Mouse (Mus musculus) forebrain, embryonic 10.5 days (tissue): ENCODE results near the gene Spice1. TPM values are rescaled to one million over a fixed set of nuclear protein-coding genes. Genes with fewer than 3 reads are reported as not detected.

Source experiments
- DNase-seq: peaks from one replicate; pipeline ENCODE4 v3.0.0-alpha.2; 2017; ENCODE audit warnings: low spot score; ENCODE audit errors: extremely low spot score
- H3K27ac ChIP-seq: fragments of 300-500 bp; sonication (generic); 2 replicates; pipeline ENCODE4 v1.5.1; 2016; ENCODE audit warnings: mild to moderate bottlenecking
- H3K27me3 ChIP-seq: fragments of 300-500 bp; sonication (generic); 2 replicates; pipeline ENCODE4 v1.6.1; 2016; ENCODE audit warnings: mild to moderate bottlenecking; ENCODE audit not compliant: poor library complexity, severe bottlenecking
- H3K36me3 ChIP-seq: fragments of 300-500 bp; sonication (generic); replicated peaks from 2 replicates; pipeline ENCODE4 v1.6.1; 2016; ENCODE audit warnings: mild to moderate bottlenecking, moderate library complexity
- H3K4me1 ChIP-seq: fragments of 300-500 bp; sonication (generic); 2 replicates; pipeline ENCODE4 v1.6.1; 2016
- H3K4me3 ChIP-seq: fragments of 300-500 bp; sonication (generic); 2 replicates; pipeline ENCODE4 v1.5.1; 2016; ENCODE audit warnings: mild to moderate bottlenecking, moderate library complexity
- H3K9me3 ChIP-seq: fragments of 300-500 bp; sonication (generic); 2 replicates; pipeline ENCODE4 v1.6.1; 2016; ENCODE audit warnings: mild to moderate bottlenecking, moderate library complexity
- WGBS: fragments of 180-500 bp; shearing (Covaris S2); methylation state at CpG from one replicate; pipeline ENCODE4 v1.1.7; 2016; 5-methylcytosine and 5-hydroxymethylcytosine counted together
- polyA plus RNA-seq: library from polyadenylated mRNA; unstranded; fragments of >200 nt; fragmentation: Nextera tagmentation; extraction: Ambion mirVana; gene quantifications from 2 replicates; pipeline ENCODE4 v1.2.1, GENCODE M21; 2016

Gene Spice1
- polyA plus RNA-seq, 1 experiment from 2014 or later: 32.4 TPM

- DNase-seq: no peak
- 97% methylated on average over 1 of the region's 1 CpGs for WGBS
- peaks cover 24% of the 10 kb centered on the region for H3K4me1 ChIP-seq
- no peaks in the 10 kb centered on the region for H3K27me3 ChIP-seq
- no peak overlapping the region for H3K4me3 ChIP-seq
- peaks cover 65% of the 10 kb centered on the region for H3K36me3 ChIP-seq
- H3K27ac ChIP-seq: no peak overlapping the region
- H3K9me3 ChIP-seq: no peaks in the 10 kb centered on the region; the same call in 1 of the 2 replicates
These were observed 37.3 kb downstream of the Spice1 start for GRCm38 (mm10) chr16:44384251-44384650.

- 50% methylated on average over 9 of the region's 9 CpGs for WGBS
- Histone ChIP-seq H3K27ac (no peak overlapping the region), H3K4me1 (peaks cover 16% of the 10 kb centered on the region), H3K36me3 (peaks cover 38% of the 10 kb centered on the region), H3K9me3 (no peaks in the 10 kb centered on the region; the same call in 1 of the 2 replicates), H3K27me3 (peaks cover 4% of the 10 kb centered on the region; the same call in 1 of the 2 replicates), H3K4me3 (no peak overlapping the region)
- peak; percentile 46 for DNase-seq
These were observed 45.1 kb downstream of the Spice1 start for GRCm38 (mm10) chr16:44391877-44392548.

- peaks cover 4% of the 10 kb centered on the region; the same call in 1 of the 2 replicates for H3K27me3 ChIP-seq
- H3K4me1 ChIP-seq: peaks cover 16% of the 10 kb centered on the region
- peaks cover 12% of the 10 kb centered on the region for H3K36me3 ChIP-seq
- 2% methylated on average over 17 of the region's 17 CpGs for WGBS
- DNase-seq: peak; percentile 92
- peak within 1 kb of the TSS; percentile 49 for H3K4me3 ChIP-seq
- H3K9me3 ChIP-seq: no peaks in the 10 kb centered on the region
- H3K27ac ChIP-seq: peak within 1 kb of the TSS; percentile 77
These were observed 47.8 kb downstream of the Spice1 start, which contains the start of gene Cfap44 for GRCm38 (mm10) chr16:44394577-44395243. Gene Cfap44 (plus strand): TSS chr16:44394796.

- no peak for DNase-seq
- WGBS: 93% methylated on average over 5 of the region's 5 CpGs
- H3K4me1 ChIP-seq: no peaks in the 10 kb centered on the region
- no peak overlapping the region for H3K4me3 ChIP-seq
- no peaks in the 10 kb centered on the region for H3K27me3 ChIP-seq
- peaks cover 3% of the 10 kb centered on the region; the same call in 1 of the 2 replicates for H3K9me3 ChIP-seq
- no peaks in the 10 kb centered on the region for H3K36me3 ChIP-seq
- H3K27ac ChIP-seq: no peak overlapping the region
These were observed 58.0 kb downstream of the Spice1 start for GRCm38 (mm10) chr16:44404933-44405332.

GRCm38 (mm10) chr16:44407211-44407610 is 60.3 kb downstream of the Spice1 start:
- Histone ChIP-seq H3K27ac (no peak overlapping the region), H3K9me3 (peaks cover 3% of the 10 kb centered on the region; the same call in 1 of the 2 replicates), H3K27me3 (no peaks in the 10 kb centered on the region), H3K4me1 (no peaks in the 10 kb centered on the region), H3K36me3 (no peaks in the 10 kb centered on the region), H3K4me3 (no peak overlapping the region)
- 90% methylated on average over 5 of the region's 5 CpGs for WGBS
- no peak for DNase-seq

- peaks cover 3% of the 10 kb centered on the region; the same call in 1 of the 2 replicates for H3K9me3 ChIP-seq
- no peaks in the 10 kb centered on the region for H3K27me3 ChIP-seq
- no peak overlapping the region for H3K27ac ChIP-seq
- no peaks in the 10 kb centered on the region for H3K4me1 ChIP-seq
- no peaks in the 10 kb centered on the region for H3K36me3 ChIP-seq
- DNase-seq: no peak
- no peak overlapping the region for H3K4me3 ChIP-seq
- 92% methylated on average over 2 of the region's 2 CpGs for WGBS
These were observed 61.4 kb downstream of the Spice1 start for GRCm38 (mm10) chr16:44408290-44408689.

GRCm38 (mm10) chr16:44410176-44410575 is 63.3 kb downstream of the Spice1 start:
- H3K27me3 ChIP-seq: no peaks in the 10 kb centered on the region
- H3K9me3 ChIP-seq: no peaks in the 10 kb centered on the region
- no peak overlapping the region for H3K4me3 ChIP-seq
- 70% methylated on average over 6 of the region's 6 CpGs for WGBS
- H3K36me3 ChIP-seq: no peaks in the 10 kb centered on the region
- H3K4me1 ChIP-seq: no peaks in the 10 kb centered on the region
- no peak overlapping the region for H3K27ac ChIP-seq
- no peak for DNase-seq

- no peak for DNase-seq
- Histone ChIP-seq H3K4me3 (no peak overlapping the region), H3K36me3 (no peaks in the 10 kb centered on the region), H3K9me3 (no peaks in the 10 kb centered on the region), H3K27ac (no peak overlapping the region), H3K27me3 (no peaks in the 10 kb centered on the region), H3K4me1 (no peaks in the 10 kb centered on the region)
- WGBS: 83% methylated on average over 8 of the region's 8 CpGs
These were observed 70.7 kb downstream of the Spice1 start for GRCm38 (mm10) chr16:44417596-44417995.

GRCm38 (mm10) chr16:44421735-44422134 is 74.8 kb downstream of the Spice1 start:
- Histone ChIP-seq H3K36me3 (no peaks in the 10 kb centered on the region), H3K27me3 (no peaks in the 10 kb centered on the region), H3K4me1 (peaks cover 4% of the 10 kb centered on the region; the same call in 1 of the 2 replicates), H3K27ac (no peak overlapping the region), H3K4me3 (no peak overlapping the region), H3K9me3 (no peaks in the 10 kb centered on the region)
- DNase-seq: no peak
- 85% methylated on average over 8 of the region's 8 CpGs for WGBS

GRCm38 (mm10) chr16:44423499-44423898 is 76.6 kb downstream of the Spice1 start:
- Histone ChIP-seq H3K4me3 (no peak overlapping the region), H3K36me3 (no peaks in the 10 kb centered on the region), H3K9me3 (no peaks in the 10 kb centered on the region), H3K4me1 (peaks cover 4% of the 10 kb centered on the region; the same call in 1 of the 2 replicates), H3K27ac (no peak overlapping the region), H3K27me3 (no peaks in the 10 kb centered on the region)
- 70% methylated on average over 3 of the region's 3 CpGs for WGBS
- no peak for DNase-seq

- Histone ChIP-seq H3K27ac (no peak overlapping the region), H3K36me3 (no peaks in the 10 kb centered on the region), H3K27me3 (no peaks in the 10 kb centered on the region), H3K9me3 (no peaks in the 10 kb centered on the region), H3K4me1 (peaks cover 9% of the 10 kb centered on the region), H3K4me3 (no peak overlapping the region)
- no peak for DNase-seq
- 83% methylated on average over 5 of the region's 5 CpGs for WGBS
These were observed 81.5 kb downstream of the Spice1 start for GRCm38 (mm10) chr16:44428456-44428855.

- H3K9me3 ChIP-seq: no peaks in the 10 kb centered on the region
- DNase-seq: no peak
- WGBS: 68% methylated on average over 7 of the region's 7 CpGs
- no peaks in the 10 kb centered on the region for H3K27me3 ChIP-seq
- no peak overlapping the region for H3K4me3 ChIP-seq
- H3K27ac ChIP-seq: no peak overlapping the region
- no peaks in the 10 kb centered on the region for H3K36me3 ChIP-seq
- H3K4me1 ChIP-seq: peaks cover 7% of the 10 kb centered on the region
These were observed 83.1 kb downstream of the Spice1 start for GRCm38 (mm10) chr16:44430021-44430420.

GRCm38 (mm10) chr16:44434931-44435330 is 88.0 kb downstream of the Spice1 start:
- Histone ChIP-seq H3K27ac (no peak overlapping the region), H3K9me3 (no peaks in the 10 kb centered on the region), H3K4me1 (peaks cover 5% of the 10 kb centered on the region), H3K36me3 (no peaks in the 10 kb centered on the region), H3K27me3 (no peaks in the 10 kb centered on the region), H3K4me3 (no peak overlapping the region)
- 85% methylated on average over 7 of the region's 7 CpGs for WGBS
- DNase-seq: no peak
